Mouse (Mus musculus) layer of hippocampus, adult 11-12 months (tissue): Measurements from ENCODE around the gene P4htm.

Source experiments
- DNase-seq: peaks from one replicate; pipeline ENCODE4 v3.0.0; 2022; ENCODE audit warnings: low spot score

The P4htm gene

GRCm38 (mm10) chr9:108577934-108578544 is 19.4 kb downstream of the P4htm start:
- no peak for DNase-seq

GRCm38 (mm10) chr9:108577025-108577424 is 20.4 kb downstream of the P4htm start:
- no peak for DNase-seq

- DNase-seq: no peak
Observed at GRCm38 (mm10) chr9:108575321-108576297, 21.9 kb downstream of the P4htm start.

- DNase-seq: peak; percentile 8
Observed at GRCm38 (mm10) chr9:108574921-108575320, 22.5 kb downstream of the P4htm start.

- peak; percentile 57 for DNase-seq
Observed at GRCm38 (mm10) chr9:108573774-108574690, 23.4 kb downstream of the P4htm start.

GRCm38 (mm10) chr9:108572321-108572720 is 25.1 kb downstream of the P4htm start:
- no peak for DNase-seq

- peak; percentile 12 for DNase-seq
Observed at GRCm38 (mm10) chr9:108571401-108571973, 26.0 kb downstream of the P4htm start.

- peak; percentile 81 for DNase-seq
Observed at GRCm38 (mm10) chr9:108570207-108570896, 27.1 kb downstream of the P4htm start.

GRCm38 (mm10) chr9:108569381-108570206 is 27.9 kb downstream of the P4htm start, which contains the start of gene Dalrd3:
Gene Dalrd3 (plus strand): TSS chr9:108569886.
- peak; percentile 93 for DNase-seq

- DNase-seq: peak; percentile 18
Observed at GRCm38 (mm10) chr9:108568511-108568921, 29.0 kb downstream of the P4htm start.

- DNase-seq: no peak
Observed at GRCm38 (mm10) chr9:108567931-108568419, 29.5 kb downstream of the P4htm start.

GRCm38 (mm10) chr9:108566815-108567776 is 30.4 kb downstream of the P4htm start, which contains the start of gene Ndufaf3:
Gene Ndufaf3 (minus strand): TSS chr9:108567434.
- peak; percentile 96 for DNase-seq

GRCm38 (mm10) chr9:108565881-108566814 is 31.3 kb downstream of the P4htm start:
- DNase-seq: peak; percentile 16

GRCm38 (mm10) chr9:108564131-108564530 is 33.3 kb downstream of the P4htm start:
- no peak for DNase-seq

GRCm38 (mm10) chr9:108563671-108564070 is 33.8 kb downstream of the P4htm start:
- DNase-seq: peak; percentile 11

- DNase-seq: peak; percentile 95
Observed at GRCm38 (mm10) chr9:108560227-108560841, 37.1 kb downstream of the P4htm start, which contains the start of gene Impdh2. Gene Impdh2 (plus strand): TSS chr9:108560286.

- DNase-seq: no peak
Observed at GRCm38 (mm10) chr9:108559169-108559568, 38.3 kb downstream of the P4htm start.
